Mouse (Mus musculus): ENCODE data around the gene Eif1ad.

- no peak for TF ChIP-seq GATA1 (IDR thresholded peaks at IDR 0.05; ENCODE audit: borderline replicate concordance, low read length)
- no peak for TF ChIP-seq FLI1 (IDR thresholded peaks at IDR 0.05; ENCODE audit: low read length)
Observed at GRCm38 (mm10) chr19:5345297-5346131, 21.0 kb upstream of the Eif1ad start.
